Mouse (Mus musculus) layer of hippocampus, adult 2 months (tissue): Measurements from ENCODE around the gene March1. TPM values are rescaled to one million over a fixed set of nuclear protein-coding genes. Genes with fewer than 3 reads are reported as not detected.

Experiments
- DNase-seq, 2 experiments: peaks; one replicate each; pipeline ENCODE4 v3.0.0; 2022; ENCODE audit warnings: low spot score in 2 of 2
- H3K27ac ChIP-seq: fragments of 200-600 bp; 2 replicates; pipeline ENCODE4 v1.8.1; 2022
- H3K4me3 ChIP-seq: fragments of 200-600 bp; 2 replicates; pipeline ENCODE4 v1.8.1; 2022; ENCODE audit warnings: mild to moderate bottlenecking
- CTCF ChIP-seq: fragments of 200-600 bp; conservative IDR thresholded peaks from 2 replicates; pipeline ENCODE4 v1.8.1; 2022; ENCODE audit warnings: antibody characterized with exemption, mild to moderate bottlenecking, moderate library complexity
- total RNA-seq, 2 experiments: library from RNA; stranded (reverse); gene quantifications; 2 replicates each; pipeline ENCODE4 v1.2.3; 2021

The March1 gene
- total RNA-seq, 2 experiments from 2014 or later, result 42.9 to 45.4 TPM

GRCm38 (mm10) chr8:66469821-66470220 lies 852.1 kb downstream of the March1 start:
- no peak for TF ChIP-seq CTCF
- H3K27ac ChIP-seq, result no peak overlapping the region
- DNase-seq, result no peak
- no peak overlapping the region for H3K4me3 ChIP-seq

GRCm38 (mm10) chr8:66476880-66477279 lies 859.2 kb downstream of the March1 start:
- H3K27ac ChIP-seq, result no peak overlapping the region
- DNase-seq, result no peak
- no peak for TF ChIP-seq CTCF
- H3K4me3 ChIP-seq, result no peak overlapping the region

DNA sequence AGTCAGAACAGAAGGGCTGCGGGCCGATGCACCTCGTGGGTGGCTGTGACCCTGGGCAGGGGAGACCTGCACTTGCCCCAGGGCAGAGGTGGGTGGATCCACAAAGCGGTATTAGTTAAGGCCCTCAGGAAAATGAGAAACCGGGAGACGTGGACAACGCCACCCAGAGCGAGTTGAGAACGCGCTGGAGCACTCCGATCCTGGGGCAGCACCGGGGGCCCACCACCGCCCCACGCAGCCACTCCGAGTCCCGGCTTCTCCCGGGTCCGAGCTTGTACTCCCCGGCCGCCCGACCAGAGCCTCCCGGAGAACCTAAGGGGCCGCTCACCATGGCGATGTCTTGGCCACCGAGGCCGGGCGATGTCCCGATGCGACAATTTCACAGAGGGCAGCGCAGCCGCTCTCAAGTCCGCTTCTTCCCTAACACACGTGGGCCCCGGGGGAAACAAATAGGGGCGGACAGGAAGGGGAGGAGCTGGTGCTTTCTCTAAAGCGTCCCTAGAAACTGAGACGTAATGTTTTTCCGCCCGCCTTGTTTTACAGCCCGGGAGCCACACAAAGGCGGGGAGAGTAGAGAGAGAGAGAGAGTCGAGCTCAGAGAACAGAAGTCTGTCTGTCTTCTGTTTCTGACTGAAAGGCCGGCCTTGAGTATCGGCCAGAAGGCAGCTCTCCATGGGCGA lies 868.5 kb downstream of the March1 start, which contains the start of gene Tma16:
Tma16 (minus strand) TSS at position 447 of the 680 bp plus-strand sequence.
- peak within 1 kb of the TSS; percentile 89 for H3K27ac ChIP-seq
- DNase-seq, result peak; percentile 79 to 85
- peak within 1 kb of the TSS; percentile 83 for H3K4me3 ChIP-seq
- TF ChIP-seq CTCF, result no peak

GRCm38 (mm10) chr8:66488556-66488955 lies 870.9 kb downstream of the March1 start:
- no peak for DNase-seq
- no peak for TF ChIP-seq CTCF
- Histone ChIP-seq H3K27ac (no peak overlapping the region), H3K4me3 (no peak overlapping the region)

GRCm38 (mm10) chr8:66490624-66491023 lies 872.9 kb downstream of the March1 start:
- TF ChIP-seq CTCF, result no peak
- no peak overlapping the region for H3K4me3 ChIP-seq
- DNase-seq, result no peak
- no peak overlapping the region for H3K27ac ChIP-seq

GRCm38 (mm10) chr8:66494496-66494895 lies 876.8 kb downstream of the March1 start:
- TF ChIP-seq CTCF, result no peak
- DNase-seq, result no peak
- Histone ChIP-seq H3K27ac (no peak overlapping the region), H3K4me3 (no peak overlapping the region)

GRCm38 (mm10) chr8:66495726-66496125 lies 878.0 kb downstream of the March1 start:
- TF ChIP-seq CTCF, result peak; percentile 89
- no peak overlapping the region for H3K4me3 ChIP-seq
- peak; percentile 79 to 81 for DNase-seq
- no peak overlapping the region for H3K27ac ChIP-seq

DNA sequence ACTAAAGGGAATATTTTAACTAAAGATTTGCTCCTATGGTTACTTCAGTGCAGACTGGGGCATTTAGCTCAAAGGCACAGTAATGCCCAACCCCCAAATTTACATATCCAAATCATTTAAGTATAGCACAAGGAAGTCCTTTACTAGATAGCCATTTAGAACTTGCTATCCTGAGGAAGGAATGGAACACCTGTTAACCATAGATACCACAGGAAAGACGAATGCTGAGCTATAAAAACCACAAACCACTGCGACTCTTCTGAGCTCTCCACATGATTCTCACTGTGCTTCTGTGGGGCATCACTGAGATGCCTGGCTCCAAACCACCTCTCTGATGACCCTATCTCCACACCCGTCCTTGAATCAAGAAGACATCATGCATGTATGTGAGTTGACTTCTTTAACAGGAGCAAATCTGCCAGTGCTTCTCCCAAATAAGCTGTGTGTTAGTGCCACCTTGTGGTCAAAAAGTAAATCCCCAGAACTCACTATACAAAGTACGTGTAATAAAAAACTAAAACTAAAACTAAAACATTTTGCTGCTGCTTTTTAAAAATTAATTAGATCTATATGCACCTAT lies 879.4 kb downstream of the March1 start:
- Histone ChIP-seq H3K27ac (no peak overlapping the region), H3K4me3 (no peak overlapping the region)
- peak; percentile 45 for DNase-seq
- TF ChIP-seq CTCF, result peak; percentile 92

GRCm38 (mm10) chr8:66503381-66503780 lies 885.7 kb downstream of the March1 start:
- Histone ChIP-seq H3K27ac (no peak overlapping the region), H3K4me3 (no peak overlapping the region)
- no peak for TF ChIP-seq CTCF
- no peak for DNase-seq

- no peak for TF ChIP-seq CTCF
- no peak for DNase-seq
- Histone ChIP-seq H3K27ac (no peak within 1 kb of the TSS), H3K4me3 (no peak within 1 kb of the TSS)
Observed at GRCm38 (mm10) chr8:66511537-66511936, 893.8 kb downstream of the March1 start, which contains the start of gene Tktl2. TSS of gene Tktl2 (plus strand) at chr8:66511756.

DNA sequence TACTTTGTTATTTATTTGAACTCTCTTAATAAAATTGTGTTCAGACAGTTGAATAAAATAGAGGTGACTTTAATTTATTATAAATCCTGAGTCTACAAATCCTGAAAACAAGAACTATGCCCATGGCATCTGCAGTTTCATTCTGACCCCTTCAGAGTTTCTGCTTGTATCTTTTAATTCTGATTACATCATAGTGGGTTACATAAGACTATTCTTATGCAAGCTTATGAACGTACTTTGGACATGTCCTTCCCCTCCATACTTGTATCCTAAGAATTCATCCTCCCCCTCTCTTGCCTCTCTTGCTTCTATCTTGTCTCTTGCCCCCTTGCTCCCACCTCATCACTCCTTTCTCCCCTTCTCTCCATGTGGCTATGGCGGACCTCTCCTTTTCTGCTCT lies 901.4 kb downstream of the March1 start:
- no peak for TF ChIP-seq CTCF
- H3K27ac ChIP-seq, result no peak overlapping the region
- no peak overlapping the region for H3K4me3 ChIP-seq
- no peak for DNase-seq

- no peak for DNase-seq
- Histone ChIP-seq H3K4me3 (no peak overlapping the region), H3K27ac (no peak overlapping the region)
- TF ChIP-seq CTCF, result no peak
Observed at GRCm38 (mm10) chr8:66520576-66520975, 902.9 kb downstream of the March1 start.
